Mouse (Mus musculus) brain, embryonic 14.5 days (tissue): ENCODE data around the gene Gnai2.

Experiments used
- CTCF ChIP-seq: fragments of 200-500 bp; IDR thresholded peaks from 2 replicates; pipeline ENCODE4 v1.5.1; 2012; ENCODE audit warnings: inconsistent platforms, mild to moderate bottlenecking, moderate library complexity, borderline replicate concordance; ENCODE audit not compliant: insufficient read depth, insufficient read length; ENCODE audit errors: extremely low read depth
- POLR2A ChIP-seq: fragments of 200-500 bp; IDR thresholded peaks from 2 replicates; pipeline ENCODE4 v1.6.1; 2012; ENCODE audit warnings: mild to moderate bottlenecking, inconsistent platforms, borderline replicate concordance; ENCODE audit not compliant: poor library complexity, insufficient read depth, insufficient read length, severe bottlenecking; ENCODE audit errors: extremely low read depth

DNA sequence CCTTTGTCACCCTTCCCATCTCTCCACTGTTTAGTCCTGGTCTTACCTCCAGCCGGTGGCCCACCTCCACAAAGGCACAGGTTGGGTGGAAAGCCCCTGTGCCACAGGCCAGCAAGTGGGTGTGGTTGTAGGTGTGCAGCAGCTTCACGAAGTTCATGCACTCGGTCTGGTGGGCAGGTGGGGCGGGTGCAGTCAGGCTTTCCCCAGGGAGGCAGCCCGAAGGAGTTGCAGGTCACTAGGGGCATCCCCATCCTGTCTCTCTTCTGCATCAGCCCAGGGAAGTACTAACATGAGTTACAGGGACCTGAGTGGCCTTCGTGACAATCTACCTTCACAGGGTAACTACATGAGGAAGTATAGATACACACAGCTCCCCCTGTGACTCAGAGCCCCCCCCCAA lies 31.9 kb downstream of the Gnai2 start:
- no peak for TF ChIP-seq POLR2A
- no peak for TF ChIP-seq CTCF
